Mouse (Mus musculus) bone marrow macrophage, adult 2 months (primary cell): Measurements from ENCODE around the gene Rhbdd1.

Experiments
- CTCF ChIP-seq: IDR thresholded peaks from 2 replicates; pipeline ENCODE4 v1.5.1; 2012; ENCODE audit warnings: low read depth, mild to moderate bottlenecking, low read length, moderate library complexity
- POLR2A ChIP-seq: IDR thresholded peaks from 2 replicates; pipeline ENCODE4 v1.6.1; 2012; ENCODE audit warnings: mild to moderate bottlenecking, low read depth, low read length, borderline replicate concordance

DNA sequence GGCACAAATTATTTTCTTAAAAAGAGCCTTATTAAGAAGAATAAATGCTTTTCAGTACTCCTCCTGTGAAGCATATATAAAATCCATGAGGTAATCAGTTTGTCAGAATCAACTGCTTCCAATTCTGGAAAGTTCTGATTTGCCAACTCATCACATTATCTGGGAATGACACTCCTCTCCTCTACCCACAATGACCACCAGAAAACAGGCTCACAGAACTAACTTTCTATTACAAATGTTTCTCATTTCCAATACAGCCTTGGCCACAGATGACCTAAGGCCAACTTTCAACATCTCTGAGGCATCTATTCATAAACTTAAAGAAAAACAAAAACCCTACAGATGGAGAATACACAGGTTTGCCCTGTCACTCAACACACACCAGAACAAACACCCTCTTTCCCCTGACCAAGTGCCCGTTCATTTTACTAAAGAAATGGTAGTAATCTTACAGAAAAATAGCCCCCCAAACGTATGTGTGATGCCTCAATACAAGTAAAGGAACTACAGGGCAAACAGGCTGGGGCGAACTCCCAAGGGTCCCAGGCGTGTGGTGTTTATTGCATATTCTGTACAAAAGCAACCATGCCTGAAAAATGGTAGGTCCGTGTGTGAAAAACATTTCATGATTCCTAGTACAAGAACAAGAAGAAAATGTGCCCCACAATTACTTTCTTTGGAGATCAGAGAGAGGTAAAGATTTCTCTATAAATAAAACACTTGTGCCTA, 30.6 kb upstream of the Rhbdd1 start:
- TF ChIP-seq POLR2A (no peak), CTCF (no peak)
